Mouse (Mus musculus) gastrocnemius, adult 2 months (tissue): ENCODE data around the gene 3110082I17Rik. TPM values are rescaled to one million over a fixed set of nuclear protein-coding genes. Genes with fewer than 3 reads are reported as not detected.

Experiments
- DNase-seq: peaks from one replicate; pipeline ENCODE4 v3.0.0; 2022
- H3K27ac ChIP-seq: fragments of 200-600 bp; 2 replicates; pipeline ENCODE4 v1.8.1; 2022; ENCODE audit warnings: mild to moderate bottlenecking
- H3K4me3 ChIP-seq: fragments of 200-600 bp; 2 replicates; pipeline ENCODE4 v1.8.1; 2022; ENCODE audit warnings: mild to moderate bottlenecking, moderate library complexity
- CTCF ChIP-seq: fragments of 200-600 bp; IDR thresholded peaks from 2 replicates; pipeline ENCODE4 v1.8.1; 2022; ENCODE audit warnings: antibody characterized with exemption, mild to moderate bottlenecking, moderate library complexity
- intact Hi-C: fragments of 180-260 bp; cut with DNase I; formaldehyde crosslinking; loops from one replicate; pipeline ENCODE4 v1.15.1; 2025
- total RNA-seq, 2 experiments: library from RNA; stranded (reverse); gene quantifications; 2 replicates each; pipeline ENCODE4 v1.2.3; 2021

3110082I17Rik gene
- total RNA-seq, 2 experiments from 2014 or later = 7.9 to 10.3 TPM

GRCm38 (mm10) chr5:139364911-139365571 is 95.3 kb downstream of the 3110082I17Rik start:
- peak overlapping the region; percentile 89 for H3K27ac ChIP-seq
- intact Hi-C loops = loop anchor here (1.0 to 5.0 kb wide), 3 partner anchors 33 to 140 kb away; partner anchors contain the start of gene 3110082I17Rik
- TF ChIP-seq CTCF = no peak
- H3K4me3 ChIP-seq = peak overlapping the region; percentile 64
- peak; percentile 15 for DNase-seq

- peak; percentile 90 for DNase-seq
- intact Hi-C loops = loop anchor here (1.0 to 5.0 kb wide), 3 partner anchors 34 to 141 kb away; partner anchors contain the start of gene 3110082I17Rik
- TF ChIP-seq CTCF = no peak; the same call in 1 of the 2 replicates
- Histone ChIP-seq H3K27ac (peak overlapping the region; percentile 89), H3K4me3 (peak overlapping the region; percentile 64)
Observed at GRCm38 (mm10) chr5:139364260-139364910, 95.9 kb downstream of the 3110082I17Rik start.

GRCm38 (mm10) chr5:139363858-139364257 is 96.5 kb downstream of the 3110082I17Rik start:
- intact Hi-C loops = loop anchor here (1.0 to 5.0 kb wide), 3 partner anchors 34 to 141 kb away; partner anchors contain the start of gene 3110082I17Rik
- Histone ChIP-seq H3K27ac (peak overlapping the region; percentile 89), H3K4me3 (peak overlapping the region; percentile 64)
- peak; percentile 43 for DNase-seq
- no peak for TF ChIP-seq CTCF

GRCm38 (mm10) chr5:139359244-139359643 is 101.1 kb downstream of the 3110082I17Rik start:
- no peak for TF ChIP-seq CTCF
- intact Hi-C loops = no loop called here
- Histone ChIP-seq H3K4me3 (no peak overlapping the region), H3K27ac (no peak overlapping the region)
- no peak for DNase-seq

GRCm38 (mm10) chr5:139358653-139359052 is 101.7 kb downstream of the 3110082I17Rik start:
- Histone ChIP-seq H3K27ac (0 out of 2 replicates have a peak overlapping the region, but pooled peaks have one; percentile 24), H3K4me3 (no peak overlapping the region)
- DNase-seq = peak; percentile 59
- intact Hi-C loops = no loop called here
- TF ChIP-seq CTCF = peak; percentile 65

GRCm38 (mm10) chr5:139355235-139355772 is 105.0 kb downstream of the 3110082I17Rik start:
- peak; percentile 90 for DNase-seq
- H3K4me3 ChIP-seq = no peak overlapping the region
- TF ChIP-seq CTCF = no peak; the same call in 1 of the 2 replicates
- no peak overlapping the region for H3K27ac ChIP-seq
- intact Hi-C loops = loop anchor here (1.0 to 2.0 kb wide), 2 partner anchors 24 to 73 kb away; no protein-coding TSS in a partner anchor

- intact Hi-C loops = loop anchor here (2.0 kb wide), 1 partner anchor 71 kb away; no protein-coding TSS in a partner anchor
- Histone ChIP-seq H3K27ac (no peak overlapping the region), H3K4me3 (no peak overlapping the region)
- no peak for TF ChIP-seq CTCF
- DNase-seq = peak; percentile 18
Observed at GRCm38 (mm10) chr5:139353946-139354345, 106.4 kb downstream of the 3110082I17Rik start.

- intact Hi-C loops = no loop called here
- Histone ChIP-seq H3K27ac (no peak overlapping the region), H3K4me3 (no peak overlapping the region)
- DNase-seq = peak; percentile 26
- TF ChIP-seq CTCF = peak; percentile 53
Observed at GRCm38 (mm10) chr5:139353496-139353895, 106.8 kb downstream of the 3110082I17Rik start.

GRCm38 (mm10) chr5:139352317-139352716 is 108.0 kb downstream of the 3110082I17Rik start, which contains the start of gene Cyp2w1:
Cyp2w1 (plus strand) TSS chr5:139352617.
- no peak for TF ChIP-seq CTCF
- Histone ChIP-seq H3K27ac (no peak within 1 kb of the TSS), H3K4me3 (no peak within 1 kb of the TSS)
- intact Hi-C loops = no loop called here
- DNase-seq = no peak

GRCm38 (mm10) chr5:139351628-139352027 is 108.7 kb downstream of the 3110082I17Rik start:
- no peak overlapping the region for H3K27ac ChIP-seq
- intact Hi-C loops = no loop called here
- no peak for TF ChIP-seq CTCF
- DNase-seq = peak; percentile 20
- no peak overlapping the region for H3K4me3 ChIP-seq

GRCm38 (mm10) chr5:139351134-139351533 is 109.2 kb downstream of the 3110082I17Rik start, which contains the start of gene Cox19:
Cox19 (minus strand) TSS chr5:139351418.
- intact Hi-C loops = no loop called here
- no peak within 1 kb of the TSS for H3K27ac ChIP-seq

GRCm38 (mm10) chr5:139349713-139350112 is 110.6 kb downstream of the 3110082I17Rik start:
- no peak for DNase-seq
- no peak for TF ChIP-seq CTCF
- no peak overlapping the region for H3K4me3 ChIP-seq
- H3K27ac ChIP-seq = no peak overlapping the region
- intact Hi-C loops = no loop called here

More at GRCm38 (mm10) chr5:139351134-139351533, 109.2 kb downstream of the 3110082I17Rik start, which contains the start of gene Cox19:
- TF ChIP-seq CTCF = no peak
- DNase-seq = no peak
- no peak within 1 kb of the TSS for H3K4me3 ChIP-seq
